Mouse (Mus musculus) mouse embryonic stem cell (cell line): ENCODE data around the gene Vps37b.

Experiments
- in situ Hi-C, 2 experiments: fragments of 300-500 bp; cut with MboI; formaldehyde crosslinking; loops; 1 replicate in 1 of 2; 3 replicates in 1 of 2; pipeline ENCODE4 v1.14.3; 2019 to 2020; ENCODE audit warnings: low sequenced_read_pairs in 2 of 2, low pct_unique_long_range_greater_than_20kb in 1 of 2, mixed read lengths in 1 of 2; ENCODE audit not compliant: unreplicated experiment in 1 of 2

The Vps37b gene

DNA sequence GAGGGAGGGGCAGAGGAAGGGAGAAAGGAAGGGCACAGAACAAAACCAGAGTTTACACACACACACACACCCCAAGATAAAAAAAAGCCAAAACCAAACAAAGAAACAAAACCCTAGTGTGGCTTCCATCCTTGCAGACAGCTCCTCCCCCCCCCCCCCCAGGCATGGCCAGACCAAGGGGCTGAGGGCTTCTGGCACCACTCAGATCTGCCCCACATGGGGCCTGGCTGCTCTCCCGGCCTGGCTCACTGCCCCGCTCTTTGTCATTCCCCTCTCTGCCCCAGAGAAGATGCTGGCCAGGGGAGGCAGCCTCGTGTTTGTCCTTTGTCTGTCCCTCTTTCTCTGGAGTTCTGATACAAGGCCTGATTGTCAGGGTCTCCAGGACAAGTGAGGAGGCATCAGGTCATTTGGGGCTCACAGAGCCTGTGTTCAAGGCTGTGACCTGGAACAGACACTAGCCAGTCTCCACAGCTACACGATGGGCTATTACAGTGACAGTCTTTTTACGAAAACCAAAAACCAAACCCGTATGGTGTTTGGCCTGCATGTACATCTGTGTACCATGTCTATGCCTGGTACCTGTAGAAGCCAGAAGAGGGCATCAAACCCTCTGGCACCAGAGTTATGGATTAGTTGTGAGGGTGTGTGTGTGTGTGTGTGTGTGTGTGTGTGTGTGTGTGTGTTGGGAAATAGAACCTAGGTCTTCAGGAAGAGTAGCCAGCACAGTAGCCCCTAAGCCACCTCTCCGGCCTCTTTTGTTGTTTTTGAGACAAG is 38.6 kb downstream of the Vps37b start:
- in situ Hi-C loops = no loop called here

DNA sequence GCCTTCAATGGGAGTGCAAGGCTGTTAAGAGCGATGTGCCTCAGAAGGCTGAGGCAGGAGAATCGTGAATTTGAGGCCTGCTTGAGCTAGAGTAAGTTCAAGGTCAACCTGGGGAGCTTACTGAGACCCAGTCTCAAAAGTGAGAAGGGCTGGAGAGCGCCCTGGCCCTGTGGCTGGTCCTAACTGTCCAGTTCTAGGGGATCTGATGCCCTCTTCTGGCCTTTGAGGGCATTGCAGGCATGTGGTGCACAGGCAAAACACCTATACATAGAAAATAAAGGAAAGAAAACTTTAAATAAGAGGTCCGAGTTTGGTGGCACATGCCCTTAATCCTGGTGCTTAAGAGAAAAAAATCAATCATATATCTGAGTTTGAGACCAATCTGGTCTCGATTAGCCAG is 39.3 kb downstream of the Vps37b start:
- in situ Hi-C loops = no loop called here

DNA sequence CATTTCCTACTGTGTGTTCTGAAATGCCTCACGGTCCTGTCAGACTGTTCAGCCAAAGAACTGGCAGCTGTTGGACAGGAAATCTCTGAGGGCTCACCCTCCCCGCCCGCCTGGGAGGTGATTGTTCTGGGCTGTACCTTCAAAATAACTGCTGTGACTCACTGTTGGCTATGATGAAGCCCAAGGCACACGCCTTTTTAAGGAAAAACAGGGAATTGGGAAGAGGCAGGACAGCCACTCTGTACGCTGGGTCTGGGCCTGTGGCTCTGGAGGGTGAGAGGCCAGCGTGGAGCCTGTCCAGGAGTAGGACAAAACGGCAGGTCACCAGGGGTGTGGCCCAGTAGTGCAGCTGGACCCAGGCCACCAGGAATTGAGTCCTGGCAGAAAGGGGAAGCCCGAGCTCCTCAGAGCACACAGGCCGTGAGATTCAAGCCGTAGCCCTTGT is 39.9 kb downstream of the Vps37b start:
- in situ Hi-C loops = no loop called here

DNA sequence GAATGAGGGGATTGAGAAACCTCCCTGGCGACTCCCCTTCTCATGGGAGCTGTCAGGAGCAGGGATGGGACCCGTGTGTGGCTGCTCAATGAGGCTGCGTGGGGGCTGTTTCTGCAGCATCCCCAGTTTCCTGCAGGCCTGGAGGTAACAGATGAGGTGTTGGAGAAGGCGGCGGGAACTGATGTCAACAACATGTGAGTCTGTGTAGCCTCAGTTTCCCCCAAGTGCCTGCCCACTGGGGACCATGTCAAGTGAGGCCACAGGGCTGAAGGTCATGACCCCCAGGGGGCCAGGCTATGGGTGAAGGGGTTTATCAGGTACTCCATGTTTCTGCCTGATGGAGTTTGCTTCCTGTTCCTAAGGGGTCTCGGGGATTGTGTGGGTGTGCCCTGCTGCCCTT is 40.7 kb downstream of the Vps37b start:
- in situ Hi-C loops = no loop called here

DNA sequence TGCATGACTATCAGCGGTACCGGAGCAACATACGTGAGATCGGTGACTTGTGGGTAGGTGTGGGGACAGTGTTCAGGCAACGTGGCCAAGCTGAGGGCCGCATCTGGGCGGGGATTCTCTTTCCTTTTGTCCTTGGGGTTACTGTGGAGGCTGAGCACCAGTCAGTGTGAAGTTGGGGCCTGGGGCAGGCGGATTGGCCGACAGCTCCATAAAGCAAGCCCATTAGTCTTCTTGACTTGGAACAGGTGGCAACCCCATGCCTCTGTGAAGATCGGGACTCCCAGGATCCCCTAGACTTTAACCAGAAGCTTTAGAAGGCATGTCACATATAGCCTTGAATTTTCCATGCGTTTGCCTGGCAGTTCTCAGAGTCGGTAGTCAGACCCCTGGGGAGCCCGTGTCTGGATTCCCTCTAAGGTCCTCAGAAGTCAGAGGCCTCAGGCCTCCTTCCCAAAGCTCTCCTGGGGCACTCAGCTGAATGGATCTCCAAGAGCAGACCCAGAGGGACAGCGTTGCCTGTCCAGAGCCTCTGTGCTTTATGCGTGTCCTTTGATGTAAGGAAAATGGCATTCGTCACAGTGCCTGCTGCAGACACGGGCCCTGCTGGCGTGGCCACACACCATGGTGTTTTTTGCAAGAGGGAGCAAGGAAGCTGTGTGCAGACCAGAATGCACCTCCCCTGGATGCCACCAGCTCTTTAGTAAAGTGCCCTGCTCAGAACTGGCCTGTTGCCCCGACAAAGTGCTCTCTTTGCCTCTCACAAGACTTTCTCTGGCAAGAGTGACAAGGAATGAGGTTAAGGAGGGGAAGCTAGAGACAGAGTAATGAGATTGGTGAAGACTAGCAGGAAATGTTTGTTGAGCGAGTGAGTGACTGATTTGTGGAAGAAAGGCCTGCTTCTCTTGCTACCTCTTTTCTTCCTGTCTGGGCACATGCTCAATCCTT is 41.9 kb downstream of the Vps37b start:
- in situ Hi-C loops = no loop called here

DNA sequence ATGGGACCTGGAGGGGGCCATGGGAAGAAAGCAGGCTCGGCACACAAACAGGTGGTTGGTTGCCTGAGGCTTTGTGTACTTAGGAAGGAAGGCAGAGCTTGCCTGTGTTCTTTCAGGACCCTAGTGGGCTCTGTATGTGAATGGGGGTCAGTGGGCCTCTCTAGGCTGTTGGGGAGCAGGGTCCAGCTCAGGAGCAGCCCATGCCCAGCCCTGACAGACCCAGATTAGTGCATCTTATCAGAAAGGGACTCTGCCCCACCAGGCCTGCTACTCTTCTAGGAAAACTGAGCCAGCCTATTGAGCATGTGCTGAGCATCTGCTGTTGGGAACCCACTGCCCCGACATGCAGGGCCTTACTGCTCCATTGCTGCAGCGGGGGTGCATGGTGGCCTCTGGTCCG is 44.6 kb downstream of the Vps37b start:
- in situ Hi-C loops = no loop called here

DNA sequence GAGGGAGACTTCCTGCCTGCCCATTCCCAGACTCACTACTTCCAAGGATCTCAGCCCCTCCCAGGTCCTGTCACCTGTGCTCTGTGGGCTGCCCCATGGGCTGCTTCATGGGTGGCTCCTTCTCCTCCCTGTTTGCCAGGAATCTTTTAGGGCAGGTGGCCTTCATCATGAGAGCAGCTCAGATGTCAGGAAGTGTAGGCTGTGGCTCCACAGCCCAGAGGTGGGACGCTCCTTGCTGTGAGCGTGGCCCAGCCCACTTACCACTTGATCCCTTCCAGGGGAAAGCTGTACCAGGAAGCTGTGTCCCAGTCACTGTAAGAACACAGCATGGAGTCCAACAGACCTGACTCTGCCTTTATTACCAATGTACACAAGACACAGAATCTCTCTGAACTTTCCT is 45.1 kb downstream of the Vps37b start:
- in situ Hi-C loops = no loop called here

DNA sequence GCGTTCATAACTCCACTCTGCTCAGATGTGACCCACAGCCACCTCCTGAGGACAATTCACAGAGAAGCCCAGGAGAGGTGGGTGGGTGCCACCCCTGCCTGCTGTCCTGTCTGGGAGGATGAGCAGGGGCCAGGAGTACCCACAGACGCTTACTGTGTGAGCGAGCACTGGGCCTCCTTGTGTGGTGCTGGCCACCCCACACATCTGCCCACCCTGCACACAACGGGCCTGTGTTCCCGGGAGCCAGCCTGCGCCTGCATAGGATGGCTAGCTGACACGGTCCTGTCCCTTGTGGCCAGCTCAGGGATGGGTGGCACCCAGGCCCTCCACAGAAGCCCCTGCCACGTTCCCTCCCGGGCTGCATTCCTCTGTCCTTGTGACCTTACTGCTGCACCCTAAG is 46.6 kb downstream of the Vps37b start:
- in situ Hi-C loops = no loop called here

DNA sequence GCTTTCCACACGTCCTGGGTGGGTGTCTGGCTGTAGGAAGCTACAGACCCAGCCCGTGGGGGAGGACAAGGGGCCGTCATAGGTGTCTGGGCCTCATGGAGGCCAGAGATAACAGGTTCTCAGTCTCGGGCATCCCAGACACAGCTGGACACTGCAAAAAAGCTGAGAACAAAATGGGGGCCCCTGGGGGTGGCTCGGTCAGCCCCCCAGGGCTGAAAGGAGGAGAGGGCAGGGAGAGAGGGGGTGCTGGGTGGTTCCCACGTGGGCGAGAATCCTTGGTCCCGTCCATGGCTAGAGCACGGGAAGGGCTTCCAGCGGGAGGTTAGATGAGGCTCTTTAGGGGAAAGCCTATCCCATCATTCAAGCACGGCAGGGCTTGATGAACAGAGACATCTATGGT is 49.2 kb downstream of the Vps37b start:
- in situ Hi-C loops = no loop called here

DNA sequence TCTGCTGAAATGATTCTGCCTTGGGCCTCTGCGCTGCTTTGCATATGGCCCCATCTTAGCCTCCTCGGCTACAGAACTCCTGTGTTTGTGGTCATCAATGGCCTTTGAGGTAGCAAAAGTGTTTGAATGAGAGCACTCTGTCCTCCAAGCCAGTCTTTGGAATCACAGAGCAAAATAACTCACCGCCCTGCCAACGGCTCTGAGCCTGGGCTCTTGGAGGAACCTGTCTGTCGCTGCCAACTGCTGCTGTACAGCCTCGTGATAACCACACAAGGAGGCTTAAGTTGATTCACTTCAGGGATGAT is 50.9 kb downstream of the Vps37b start:
- in situ Hi-C loops = no loop called here

DNA sequence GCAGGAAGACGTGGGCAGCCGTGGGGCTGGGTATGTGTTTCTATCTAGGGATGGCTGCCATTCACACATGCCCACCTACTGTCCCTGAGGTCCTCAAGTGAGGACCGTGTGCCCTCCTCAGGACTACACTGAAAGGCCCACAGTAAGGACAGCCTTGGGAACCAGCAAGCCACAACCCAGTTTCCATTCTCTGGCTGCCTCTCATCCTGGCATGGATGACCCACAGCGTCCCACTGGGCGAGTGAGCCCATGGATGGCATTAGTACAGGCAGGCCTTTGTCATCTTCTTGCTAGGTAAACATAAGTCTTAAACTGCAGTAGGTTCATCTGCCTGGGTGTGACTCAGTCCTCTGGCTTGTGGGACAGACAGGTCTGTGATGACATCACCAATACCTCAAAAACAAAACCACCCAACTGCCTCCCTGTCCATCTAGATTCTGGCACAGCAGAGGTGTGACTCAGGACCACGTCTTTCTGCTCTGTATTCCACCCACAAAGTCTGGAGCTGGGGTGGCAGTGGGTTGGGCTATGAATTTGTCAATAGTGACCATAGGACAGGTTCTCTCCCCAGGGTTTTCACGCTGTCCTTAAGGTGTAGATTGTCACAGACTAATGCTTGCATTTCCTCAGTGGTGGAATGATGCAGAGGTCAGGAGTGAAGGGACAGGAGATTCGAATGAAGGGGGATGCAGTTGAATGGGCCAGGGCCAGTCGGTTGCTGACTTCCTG is 51.4 kb downstream of the Vps37b start:
- in situ Hi-C loops = no loop called here

DNA sequence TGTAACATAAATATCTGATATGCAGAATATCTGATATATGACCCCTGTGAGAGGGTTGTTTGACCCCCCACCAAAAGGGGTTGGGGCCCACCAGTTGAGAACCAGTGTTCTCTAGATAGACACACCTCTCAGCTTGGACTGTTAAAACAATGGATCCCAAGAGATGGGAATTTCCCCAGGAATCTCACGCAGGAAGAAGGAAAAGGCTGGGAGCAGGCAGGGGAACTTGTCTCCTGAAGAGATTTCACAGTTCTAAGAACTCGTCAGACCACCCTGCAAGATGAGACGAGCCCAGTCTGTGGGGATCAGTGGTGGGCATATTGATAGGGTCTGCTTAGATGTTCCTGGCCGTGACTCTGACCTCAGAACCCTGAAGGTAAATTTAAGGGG is 52.1 kb downstream of the Vps37b start:
- in situ Hi-C loops = no loop called here

DNA sequence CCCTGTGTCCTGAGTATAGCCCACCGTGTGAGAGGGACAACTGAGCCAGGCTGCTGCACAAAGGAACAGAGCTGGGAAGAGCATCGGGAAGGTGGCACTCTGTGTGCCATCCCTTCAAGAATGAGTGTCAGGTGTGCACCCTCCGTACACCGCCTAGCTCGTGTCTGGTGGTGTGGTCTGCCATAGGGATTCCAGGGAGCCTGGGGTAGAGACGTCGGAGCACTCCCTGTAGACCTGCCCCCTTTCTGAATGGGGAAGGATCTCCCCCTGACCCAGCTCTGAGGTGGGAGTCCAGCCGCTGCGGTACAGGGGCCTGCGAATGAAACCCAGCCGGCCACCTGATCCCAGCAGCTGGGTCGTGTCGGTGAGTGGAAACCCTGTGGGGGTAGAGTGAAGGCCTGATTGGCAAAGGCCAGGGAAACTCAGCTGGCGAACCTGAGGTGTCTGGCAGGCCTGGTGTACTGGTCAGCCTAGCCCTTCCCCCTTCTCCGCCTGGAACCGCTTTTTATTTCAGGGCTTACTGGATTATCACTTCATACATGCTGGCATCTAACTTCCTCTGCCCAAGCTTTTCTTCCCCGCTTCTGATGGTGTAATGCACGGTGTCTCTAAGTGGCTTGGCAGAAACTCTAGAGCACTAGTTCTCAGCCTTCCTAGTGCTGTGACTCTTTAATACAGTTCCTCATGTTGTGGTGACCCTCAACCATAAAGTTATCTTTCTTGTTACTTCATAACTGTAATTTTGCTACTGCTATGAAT is 52.7 kb downstream of the Vps37b start:
- in situ Hi-C loops = no loop called here

DNA sequence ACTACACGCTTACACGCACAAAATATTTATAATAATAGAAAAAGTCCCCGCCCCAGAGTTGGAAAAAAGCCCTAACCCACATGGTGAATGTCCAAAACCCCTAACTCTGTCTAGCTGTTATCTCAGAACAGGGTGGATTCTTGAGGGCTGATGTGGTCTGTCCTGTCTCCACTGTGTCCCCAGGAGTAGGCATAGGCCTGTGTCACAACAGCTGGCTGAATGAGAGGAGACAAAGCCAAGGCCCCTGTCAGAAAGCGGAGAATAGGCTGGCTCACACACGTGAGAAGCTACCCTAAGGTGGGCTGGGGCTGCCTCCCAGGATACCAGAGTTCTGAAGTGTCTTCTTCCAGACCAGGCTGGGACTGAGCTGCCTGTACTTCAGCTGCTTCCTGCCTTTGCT is 53.9 kb downstream of the Vps37b start:
- in situ Hi-C loops = no loop called here

DNA sequence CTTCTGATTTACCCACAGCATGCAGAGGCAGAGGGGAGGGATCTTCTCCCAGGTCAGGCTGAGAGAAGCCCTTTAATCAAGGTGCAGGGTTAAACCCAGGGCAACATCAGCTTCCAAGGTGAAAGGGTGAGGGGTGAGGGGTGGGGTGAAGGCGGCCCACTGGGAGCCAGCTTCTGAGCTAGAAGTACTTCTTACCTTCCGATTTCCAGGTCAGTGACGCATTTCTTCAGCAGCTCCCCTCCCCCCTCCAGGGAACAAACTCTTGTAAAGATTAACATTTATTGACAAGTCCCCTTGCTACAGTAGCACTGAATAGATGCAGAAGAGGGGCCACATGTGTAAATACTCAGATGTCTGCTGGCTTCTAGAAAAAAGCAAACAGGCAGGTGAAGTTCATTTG is 54.8 kb downstream of the Vps37b start:
- in situ Hi-C loops = no loop called here

DNA sequence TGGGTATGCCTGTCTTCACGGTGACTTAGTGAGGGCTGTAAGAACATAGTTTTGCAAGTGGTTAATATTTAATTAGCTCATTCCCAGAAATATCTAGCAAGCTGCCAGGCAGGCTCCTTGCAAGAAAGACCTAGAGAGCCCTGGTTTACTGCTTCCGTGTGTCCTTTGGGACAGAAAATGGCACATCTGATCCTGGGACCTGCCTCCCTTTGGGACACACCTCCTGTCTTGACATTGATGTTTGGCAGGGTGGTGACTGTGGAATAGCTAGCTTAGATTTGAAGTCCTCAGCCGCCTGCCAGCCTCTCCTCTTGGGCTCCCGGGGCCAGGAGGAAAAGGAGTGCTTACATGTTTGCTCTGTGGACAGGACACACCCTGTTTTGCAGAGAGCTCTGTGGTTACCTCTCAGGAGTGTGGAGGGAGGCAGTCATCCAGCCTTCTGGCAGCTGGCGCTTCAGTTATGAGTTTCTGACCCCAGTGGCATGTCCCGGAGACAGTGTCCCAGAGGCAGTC is 56.3 kb downstream of the Vps37b start:
- in situ Hi-C loops = no loop called here

DNA sequence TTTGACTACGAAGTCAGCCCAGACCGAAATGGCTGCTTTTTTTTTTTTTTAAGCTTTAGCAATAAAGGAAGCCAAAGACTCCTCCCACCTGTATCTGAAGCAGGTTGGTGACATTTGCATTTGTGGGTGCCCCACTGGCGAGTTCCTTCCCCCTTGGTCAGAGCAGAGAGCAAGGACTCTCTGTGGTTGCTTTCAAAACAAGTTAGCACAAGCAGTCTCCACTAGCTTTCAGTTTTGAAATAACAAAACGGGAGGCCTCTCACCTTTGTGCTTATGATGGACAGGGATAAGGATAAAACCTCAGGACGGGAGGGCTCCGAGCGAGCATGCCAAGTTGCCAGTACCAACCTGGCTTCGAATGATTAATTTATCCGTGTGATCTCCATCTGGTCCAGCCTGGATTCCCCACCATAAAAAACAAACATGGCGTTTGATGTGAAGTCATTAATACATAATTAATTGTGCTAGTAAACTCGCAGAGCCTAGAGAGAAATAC is 57.4 kb downstream of the Vps37b start:
- in situ Hi-C loops = no loop called here

DNA sequence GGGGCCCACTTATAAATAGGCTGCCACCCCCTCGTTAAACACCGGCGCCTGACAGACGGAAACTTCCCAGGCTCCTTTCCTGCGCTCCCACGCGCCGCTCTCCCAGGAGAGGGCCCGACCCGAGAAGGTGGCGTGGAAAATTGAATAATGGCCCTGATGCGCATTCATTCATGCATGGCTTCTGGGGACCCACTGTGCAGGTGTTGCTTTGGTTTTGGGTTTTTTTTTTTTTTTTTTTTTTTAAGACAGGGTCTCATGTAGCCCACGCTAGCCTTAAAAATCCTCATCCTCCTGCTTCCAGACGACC is 57.9 kb downstream of the Vps37b start:
- in situ Hi-C loops = no loop called here
